Mouse (Mus musculus) cerebellum, adult 2 months (tissue): ENCODE data around the gene Ncor2. TPM values are rescaled to one million over a fixed set of nuclear protein-coding genes. Genes with fewer than 3 reads are reported as not detected.

Experiments used
- DNase-seq, 2 experiments: peaks; one replicate each; pipeline ENCODE4 v3.0.0; 2021
- H3K27ac ChIP-seq: fragments of 200-500 bp; 2 replicates; pipeline ENCODE4 v1.5.1; 2012; ENCODE audit warnings: low read length, control low read depth, inconsistent platforms; ENCODE audit not compliant: insufficient read depth
- H3K27me3 ChIP-seq: fragments of 200-500 bp; 2 replicates; pipeline ENCODE4 v1.6.1; 2012; ENCODE audit warnings: inconsistent platforms, mild to moderate bottlenecking, low read length, moderate library complexity; ENCODE audit not compliant: control insufficient read depth, insufficient read depth
- H3K4me1 ChIP-seq: fragments of 200-500 bp; 2 replicates; pipeline ENCODE4 v1.6.1; 2011; ENCODE audit warnings: low read length; ENCODE audit not compliant: control insufficient read depth, insufficient read depth
- H3K4me3 ChIP-seq: fragments of 200-500 bp; replicated peaks from 2 replicates; pipeline ENCODE3; 2011; ENCODE audit warnings: mild to moderate bottlenecking, low read depth, low read length, control low read depth; ENCODE audit not compliant: insufficient read depth
- CTCF ChIP-seq: fragments of 200-500 bp; IDR thresholded peaks from 2 replicates; pipeline ENCODE4 v1.5.1; 2011; ENCODE audit warnings: low read depth, mild to moderate bottlenecking, control low read depth, low read length, moderate library complexity, borderline replicate concordance; ENCODE audit not compliant: insufficient read depth
- POLR2A ChIP-seq: fragments of 200-500 bp; IDR thresholded peaks from 2 replicates; pipeline ENCODE4 v1.6.1; 2011; ENCODE audit warnings: low read length, control low read depth, borderline replicate concordance; ENCODE audit not compliant: insufficient read depth
- WGBS: fragments of 180-500 bp; shearing (Covaris S2); methylation state at CpG from one replicate; pipeline ENCODE4 v1.1.7; 2018; 5-methylcytosine and 5-hydroxymethylcytosine counted together
- polyA plus RNA-seq: library from polyadenylated mRNA; depleted of rRNA; stranded (reverse); fragments of >200 nt; gene quantifications from 2 replicates; pipeline ENCODE4 v1.2.3, GENCODE M21; 2012

Ncor2 gene
- polyA plus RNA-seq, 1 experiment: 93.2 TPM

DNA sequence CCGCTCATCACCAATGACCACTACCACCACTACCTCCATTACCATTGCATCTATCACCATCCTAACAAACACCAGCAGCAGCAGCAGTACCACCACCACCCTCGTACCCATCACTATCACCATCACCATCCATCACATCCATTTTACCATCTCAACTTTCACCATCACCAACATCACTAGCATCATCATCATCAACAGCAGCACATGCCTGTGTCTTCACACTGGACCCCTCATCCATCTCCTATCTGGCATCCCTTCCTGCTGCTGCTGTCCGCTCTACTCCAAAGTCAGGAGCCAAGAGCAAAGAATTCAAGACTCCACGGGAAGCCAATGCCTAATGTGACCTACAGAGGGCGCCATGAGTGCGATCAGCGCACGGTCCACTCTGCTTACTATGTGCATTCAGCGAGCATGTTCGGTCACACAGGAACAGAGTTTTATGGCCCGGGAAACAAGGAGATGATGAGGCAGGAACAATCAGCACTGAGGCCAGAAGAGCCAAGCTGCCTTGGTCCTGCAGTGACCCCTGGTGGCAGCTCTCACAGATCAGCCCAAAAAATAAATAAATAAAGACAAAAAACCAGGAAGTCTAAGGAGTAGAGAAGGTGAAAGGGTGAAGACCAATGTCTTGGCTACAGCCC lies 71.9 kb downstream of the Ncor2 start:
- no peaks in the 10 kb centered on the region for H3K27me3 ChIP-seq
- no peak overlapping the region for H3K27ac ChIP-seq
- TF ChIP-seq CTCF (peak; percentile 76), POLR2A (no peak)
- no peak overlapping the region for H3K4me3 ChIP-seq
- DNase-seq: peak; percentile 72 to 78
- WGBS: 39% methylated on average over 11 of the region's 11 CpGs
- peaks cover 31% of the 10 kb centered on the region for H3K4me1 ChIP-seq

DNA sequence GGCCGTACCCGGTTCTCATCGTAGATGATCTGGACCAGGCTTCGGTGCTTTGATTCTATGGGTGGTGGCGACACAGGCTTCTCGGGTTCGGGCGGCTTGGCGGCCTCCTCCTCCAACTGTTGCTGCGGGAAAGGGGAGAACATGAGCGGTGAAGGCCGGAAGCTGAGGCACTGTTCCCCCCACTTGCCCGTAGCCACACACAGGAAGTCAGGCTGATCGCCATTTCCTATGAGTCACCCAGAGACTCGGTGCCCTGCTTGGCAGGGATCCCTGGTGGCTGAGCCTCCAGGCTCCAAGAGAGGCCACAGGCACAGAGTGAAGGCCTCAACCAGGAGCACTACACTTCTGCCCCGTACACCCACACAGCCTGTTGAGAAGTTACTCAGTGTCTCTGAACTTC lies 72.8 kb downstream of the Ncor2 start:
- H3K27ac ChIP-seq: no peak overlapping the region
- WGBS: 30% methylated on average over 16 of the region's 16 CpGs
- H3K27me3 ChIP-seq: no peaks in the 10 kb centered on the region
- peaks cover 23% of the 10 kb centered on the region for H3K4me1 ChIP-seq
- no peak for TF ChIP-seq CTCF
- no peak for TF ChIP-seq POLR2A
- DNase-seq: peak; percentile 77 to 87
- H3K4me3 ChIP-seq: no peak overlapping the region

DNA sequence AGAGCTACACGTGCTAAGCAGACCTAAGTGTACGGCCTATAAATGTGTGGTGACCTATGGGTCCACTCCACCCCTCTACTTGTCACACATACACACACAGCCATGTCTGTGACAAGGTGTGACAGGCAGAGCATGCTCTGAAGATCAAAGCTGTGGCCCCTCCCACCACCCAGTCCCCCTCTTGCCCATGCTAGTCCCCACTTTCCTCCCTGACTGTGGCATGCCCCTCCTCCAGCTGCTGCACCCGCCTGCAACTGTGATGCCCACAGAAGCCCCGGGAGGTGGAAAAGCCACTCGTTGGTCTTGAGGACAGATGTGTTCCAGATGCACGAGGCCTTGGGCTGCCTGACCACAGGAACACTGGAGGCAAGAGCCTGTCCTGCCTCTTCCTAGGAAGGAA lies 74.2 kb downstream of the Ncor2 start:
- 52% methylated on average over 6 of the region's 6 CpGs for WGBS
- DNase-seq: no peak
- no peak overlapping the region for H3K27ac ChIP-seq

DNA sequence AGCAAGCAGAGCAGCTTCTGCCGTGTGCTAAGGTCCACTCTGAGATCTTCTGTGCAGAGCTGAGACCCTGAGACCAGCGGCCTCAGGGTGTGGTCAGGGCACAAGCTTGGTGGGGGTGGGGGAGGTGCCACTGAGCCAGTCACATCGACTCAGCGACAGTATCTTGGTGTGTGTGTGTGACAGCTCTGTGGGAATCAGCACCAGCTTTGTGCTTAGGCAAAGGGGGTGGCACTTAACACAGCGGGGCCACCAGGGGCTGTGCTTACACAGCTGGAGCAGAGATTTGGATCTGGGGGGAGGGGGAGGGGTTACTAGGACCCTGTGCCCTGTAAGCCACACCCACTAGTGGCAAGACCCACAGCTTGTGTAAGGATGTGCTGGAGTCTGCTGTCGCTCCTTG lies 75.6 kb downstream of the Ncor2 start:
- peaks cover 28% of the 10 kb centered on the region for H3K4me1 ChIP-seq
- WGBS: 35% methylated on average over 6 of the region's 6 CpGs
- H3K27me3 ChIP-seq: no peaks in the 10 kb centered on the region
- DNase-seq: no peak
- H3K4me3 ChIP-seq: no peak overlapping the region
- no peak for TF ChIP-seq POLR2A
- TF ChIP-seq CTCF: no peak
- no peak overlapping the region for H3K27ac ChIP-seq

More for the DNA sequence above, 74.2 kb downstream of the Ncor2 start:
- H3K27me3 ChIP-seq: no peaks in the 10 kb centered on the region
- no peak overlapping the region for H3K4me3 ChIP-seq
- peaks cover 17% of the 10 kb centered on the region for H3K4me1 ChIP-seq
- TF ChIP-seq POLR2A (no peak), CTCF (no peak)

DNA sequence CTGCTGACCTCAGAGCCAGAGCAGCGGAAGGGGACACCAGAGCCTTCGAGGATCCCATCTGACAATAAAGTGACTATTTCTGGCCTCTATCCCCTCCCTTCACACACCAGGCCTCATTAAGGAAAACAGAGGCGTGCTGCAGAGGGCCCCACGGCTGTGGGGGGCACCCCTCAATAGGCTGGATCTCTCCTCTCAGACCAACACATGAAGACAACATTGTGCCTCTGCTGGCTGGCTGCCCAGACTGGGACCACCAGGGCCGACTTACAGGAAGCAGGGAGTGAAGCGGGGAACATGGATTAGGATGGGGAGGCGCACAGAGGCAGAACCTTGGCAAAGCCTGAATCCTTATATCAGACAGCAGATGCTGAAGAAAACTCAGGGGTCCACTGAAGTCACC lies 76.1 kb downstream of the Ncor2 start:
- no peak for DNase-seq
- WGBS: 51% methylated on average over 7 of the region's 7 CpGs
- no peak for TF ChIP-seq CTCF
- TF ChIP-seq POLR2A: no peak
- H3K27ac ChIP-seq: no peak overlapping the region
- no peak overlapping the region for H3K4me3 ChIP-seq
- H3K27me3 ChIP-seq: no peaks in the 10 kb centered on the region
- peaks cover 28% of the 10 kb centered on the region for H3K4me1 ChIP-seq

DNA sequence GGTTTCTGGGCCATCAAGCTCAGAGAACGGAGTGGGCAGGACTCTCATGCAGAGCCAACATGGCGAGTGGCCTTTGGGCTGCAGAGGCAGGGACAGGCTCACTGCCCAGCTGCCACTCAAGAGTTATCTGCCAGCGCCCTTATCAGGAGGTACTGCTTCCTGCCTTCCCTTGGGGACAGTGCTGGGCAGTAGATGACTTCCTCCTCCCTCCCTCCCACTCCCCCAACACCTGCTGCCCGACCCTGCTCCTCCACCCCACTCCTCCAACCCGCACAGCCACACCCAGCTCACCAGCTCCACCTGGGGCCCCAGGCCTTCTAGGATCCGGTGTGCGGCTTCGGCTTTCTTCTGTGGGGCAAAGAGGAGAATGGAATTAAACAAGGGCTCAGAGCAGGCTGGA lies 76.7 kb downstream of the Ncor2 start:
- no peaks in the 10 kb centered on the region for H3K27me3 ChIP-seq
- H3K4me3 ChIP-seq: no peak overlapping the region
- TF ChIP-seq POLR2A (no peak), CTCF (no peak)
- no peak for DNase-seq
- H3K4me1 ChIP-seq: peaks cover 28% of the 10 kb centered on the region
- WGBS: 52% methylated on average over 8 of the region's 8 CpGs
- H3K27ac ChIP-seq: no peak overlapping the region

DNA sequence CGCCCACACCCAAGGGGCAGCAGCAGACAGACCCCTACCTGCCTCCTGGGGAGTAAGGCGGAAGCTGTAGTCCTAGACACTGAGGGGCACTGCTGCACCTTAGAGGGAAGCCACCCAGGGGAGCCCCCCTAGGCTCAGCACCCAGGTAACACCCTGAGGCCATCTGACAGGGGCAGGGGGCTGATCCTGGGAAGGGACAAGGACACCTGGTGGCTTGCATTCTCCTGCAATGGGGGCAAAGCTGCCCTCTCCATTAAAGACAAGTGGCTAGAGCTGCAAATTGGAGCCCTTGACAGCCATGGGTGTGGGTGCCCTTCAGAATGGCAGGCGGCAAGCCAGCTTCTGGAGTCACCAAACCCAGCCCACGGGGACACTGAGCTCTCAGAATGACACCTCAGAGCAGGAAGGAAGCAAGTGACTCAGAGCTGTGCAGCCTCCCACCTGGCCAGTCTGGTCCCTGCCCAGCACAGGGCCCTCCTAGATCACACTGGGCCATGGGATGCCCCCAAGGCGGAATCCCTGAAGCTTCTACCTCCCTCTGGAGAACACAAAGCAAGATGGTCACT lies 79.2 kb downstream of the Ncor2 start:
- Histone ChIP-seq H3K4me3 (no peak overlapping the region), H3K27ac (no peak overlapping the region), H3K27me3 (no peaks in the 10 kb centered on the region), H3K4me1 (peaks cover 12% of the 10 kb centered on the region)
- no peak for DNase-seq
- no peak for TF ChIP-seq POLR2A
- TF ChIP-seq CTCF: no peak
- 66% methylated on average over 5 of the region's 5 CpGs for WGBS

DNA sequence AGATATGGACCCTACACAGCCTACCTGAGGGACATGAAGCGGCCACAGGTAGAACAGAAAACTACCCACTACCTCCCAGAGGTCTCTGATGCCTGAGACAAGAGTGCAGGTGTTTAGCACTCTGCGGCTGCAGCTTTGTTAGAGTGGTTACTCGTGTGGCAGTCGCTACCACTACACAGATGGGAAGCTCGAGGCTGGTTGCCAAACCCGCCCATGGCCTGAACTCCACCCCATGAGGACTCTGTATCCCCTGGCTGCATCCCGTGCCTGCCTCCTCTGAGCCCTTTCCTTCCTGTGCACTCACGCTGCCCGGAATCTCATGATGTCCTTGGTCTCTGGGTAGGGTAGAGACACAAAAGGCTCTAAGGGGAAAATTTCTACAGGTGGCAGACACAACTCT lies 80.3 kb downstream of the Ncor2 start:
- DNase-seq: no peak
- WGBS: 31% methylated on average over 9 of the region's 9 CpGs
- TF ChIP-seq CTCF (no peak), POLR2A (no peak)
- no peak overlapping the region for H3K27ac ChIP-seq
- H3K27me3 ChIP-seq: no peaks in the 10 kb centered on the region
- peaks cover 15% of the 10 kb centered on the region for H3K4me1 ChIP-seq
- H3K4me3 ChIP-seq: no peak overlapping the region

DNA sequence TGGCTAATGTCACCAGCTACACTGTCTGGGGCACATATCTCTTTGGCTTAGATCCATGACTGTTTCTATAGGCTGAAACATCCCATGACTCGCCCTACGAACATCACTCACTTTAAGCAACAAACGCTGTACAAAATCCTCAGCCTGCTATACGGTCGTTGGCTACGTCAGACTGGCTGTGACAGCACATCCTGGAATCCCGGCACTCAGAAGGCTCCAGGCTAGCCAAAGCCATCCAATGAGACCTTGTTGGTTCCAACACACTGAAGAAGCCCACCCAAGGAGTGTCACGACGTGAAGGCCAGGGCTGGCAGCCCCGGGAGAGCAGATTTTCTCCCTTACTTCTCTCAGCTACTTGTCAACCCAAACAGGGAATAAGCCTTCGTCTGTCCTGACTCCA lies 82.7 kb downstream of the Ncor2 start:
- TF ChIP-seq POLR2A: no peak
- no peak for TF ChIP-seq CTCF
- H3K4me1 ChIP-seq: peaks cover 15% of the 10 kb centered on the region
- WGBS: 61% methylated on average over 11 of the region's 11 CpGs
- H3K27me3 ChIP-seq: no peaks in the 10 kb centered on the region
- no peak overlapping the region for H3K4me3 ChIP-seq
- no peak overlapping the region for H3K27ac ChIP-seq
- no peak for DNase-seq
